Mouse (Mus musculus): ENCODE measurements around the gene Hmx3. TPM values are rescaled to one million over a fixed set of nuclear protein-coding genes. Genes with fewer than 3 reads are reported as not detected.

Gene Hmx3
- polyA plus RNA-seq, 1 experiment from 2014 or later, result 0.60 TPM

DNA sequence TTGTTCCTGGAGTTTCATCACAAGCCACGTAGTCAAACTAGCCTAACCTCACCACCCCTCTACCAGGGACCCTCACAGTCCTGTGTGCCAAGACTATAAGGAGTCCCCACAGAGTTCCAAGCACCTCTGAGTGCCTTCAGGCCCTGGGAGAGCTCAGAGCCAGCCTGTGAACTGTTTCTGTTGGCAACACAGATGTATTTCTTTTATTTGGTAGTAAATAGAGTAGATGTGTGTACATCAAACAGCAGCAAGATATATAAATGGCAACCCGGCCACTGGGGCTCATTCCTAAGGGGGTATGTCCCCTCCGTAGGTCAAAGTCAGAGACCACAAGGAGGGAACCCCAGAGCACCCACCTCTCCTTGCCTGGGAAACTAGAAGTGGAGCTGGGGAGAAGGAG, 5.8 kb downstream of the Hmx3 start, which contains the start of gene Hmx2:
Hmx2 (plus strand) TSS at position 301 of the 400 bp plus-strand sequence.
- 4% methylated on average over 3 of the region's 3 CpGs for WGBS
- Histone ChIP-seq H3K9ac (no peak within 1 kb of the TSS), H3K27ac (replicated peaks) (no peak within 1 kb of the TSS), H3K9me3 (no peaks in the 10 kb centered on the region), H3K36me3 (no peaks in the 10 kb centered on the region), H3K27me3 (peaks cover 91% of the 10 kb centered on the region), H3K4me3 (no peak within 1 kb of the TSS), H3K4me2 (no peak within 1 kb of the TSS), H3K4me1 (replicated peaks) (peaks cover 10% of the 10 kb centered on the region)
- no peak for ATAC-seq (ENCODE audit: low FRiP score, low read depth)

DNA sequence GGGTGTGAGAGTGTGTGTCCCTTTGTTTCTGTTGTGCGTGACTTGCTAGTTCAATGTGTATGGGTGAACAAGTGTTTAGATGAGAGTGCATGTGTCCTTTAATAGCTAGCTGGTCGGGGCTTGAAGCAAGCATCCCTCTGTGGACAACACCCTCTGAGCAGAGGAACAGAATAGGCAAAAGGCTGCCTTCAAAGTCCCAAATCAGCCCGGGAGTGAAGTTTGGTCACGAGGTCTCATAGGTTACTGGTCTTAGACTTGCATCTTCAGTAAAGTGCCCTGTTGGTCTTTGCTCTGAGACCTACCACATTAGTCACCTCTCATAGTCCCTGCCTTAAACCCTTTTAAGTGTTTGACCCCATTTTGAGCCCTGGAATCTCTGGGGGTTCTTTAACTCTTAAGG, 8.8 kb downstream of the Hmx3 start:
- peaks cover 88% of the 10 kb centered on the region for H3K27me3 ChIP-seq
- no peak for ATAC-seq (ENCODE audit: low FRiP score, low read depth)
- H3K9me3 ChIP-seq, result no peaks in the 10 kb centered on the region
- no peak overlapping the region for H3K9ac ChIP-seq
- WGBS, result 2% methylated on average over 4 of the region's 4 CpGs
- peaks cover 17% of the 10 kb centered on the region for H3K4me1 ChIP-seq (replicated peaks)
- H3K4me3 ChIP-seq, result no peak overlapping the region
- no peaks in the 10 kb centered on the region for H3K36me3 ChIP-seq
- H3K27ac ChIP-seq (replicated peaks), result no peak overlapping the region
- no peak overlapping the region for H3K4me2 ChIP-seq

DNA sequence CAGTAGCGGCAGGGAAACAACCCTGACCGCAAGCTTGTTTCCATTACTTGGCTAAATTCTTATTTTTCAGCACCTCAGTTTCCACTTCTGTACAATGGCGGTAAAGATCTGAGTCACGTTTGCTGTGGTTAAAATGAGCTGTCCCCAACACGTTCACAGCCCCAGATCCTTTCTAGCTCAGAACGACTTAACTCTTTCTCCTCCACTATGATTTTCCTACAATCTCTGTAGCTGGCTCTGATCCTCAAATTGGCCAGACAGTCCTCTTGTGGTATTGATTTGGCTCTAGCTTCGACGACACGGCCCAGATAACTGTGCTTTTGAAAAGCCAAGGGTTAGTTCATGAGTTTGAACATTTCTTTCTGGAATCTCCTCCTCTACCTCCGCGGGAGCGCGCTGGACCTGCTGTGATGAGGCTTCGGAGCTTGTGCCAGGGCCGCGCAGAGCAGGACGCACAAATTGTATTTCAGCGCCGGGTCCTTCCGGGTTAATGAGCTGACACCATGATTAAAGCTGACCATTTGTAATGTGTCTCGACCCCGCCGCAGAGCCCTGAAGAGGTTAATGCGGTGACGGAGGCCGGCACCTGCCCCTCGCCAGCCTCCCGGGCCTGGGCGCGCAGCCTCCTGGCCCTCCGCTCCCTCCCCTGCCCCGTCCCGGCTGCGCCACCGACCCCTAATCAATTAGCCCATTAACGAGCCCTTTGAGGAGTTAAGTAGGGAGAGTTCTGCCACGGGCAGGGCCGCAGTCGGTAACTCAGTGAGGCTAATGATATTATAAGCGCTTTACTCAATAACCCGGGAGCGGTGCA, 9.5 kb downstream of the Hmx3 start:
- WGBS, result under 1% methylated on average over 42 of the region's 42 CpGs
- Histone ChIP-seq H3K4me2 (peak overlapping the region; percentile 22; the same call in 1 of the 2 replicates), H3K27me3 (peaks cover 86% of the 10 kb centered on the region), H3K4me1 (replicated peaks) (peaks cover 17% of the 10 kb centered on the region), H3K36me3 (no peaks in the 10 kb centered on the region), H3K27ac (replicated peaks) (no peak overlapping the region), H3K4me3 (no peak overlapping the region), H3K9ac (no peak overlapping the region), H3K9me3 (no peaks in the 10 kb centered on the region)
- ATAC-seq (ENCODE audit: low FRiP score, low read depth), result no peak

DNA sequence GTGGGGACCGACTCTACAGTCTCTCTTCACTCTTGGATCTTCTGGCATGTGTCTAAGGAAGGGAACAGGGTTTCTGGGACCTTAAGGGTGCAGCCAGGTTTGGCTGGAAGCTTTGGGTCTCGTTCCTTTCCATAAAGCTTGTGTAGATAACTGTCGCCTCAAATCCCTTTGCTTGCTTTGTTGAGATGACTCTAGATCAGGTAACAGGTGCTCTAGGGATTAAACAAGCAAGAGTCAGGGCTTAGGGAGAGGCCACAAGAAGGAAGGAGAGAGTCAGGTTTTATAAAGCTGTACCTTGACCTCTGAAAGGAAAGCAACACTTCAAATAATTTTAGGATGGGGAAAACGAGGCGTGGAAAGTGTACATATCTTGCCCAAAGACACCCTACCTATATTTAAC, 10.1 kb downstream of the Hmx3 start:
- peaks cover 86% of the 10 kb centered on the region for H3K27me3 ChIP-seq

DNA sequence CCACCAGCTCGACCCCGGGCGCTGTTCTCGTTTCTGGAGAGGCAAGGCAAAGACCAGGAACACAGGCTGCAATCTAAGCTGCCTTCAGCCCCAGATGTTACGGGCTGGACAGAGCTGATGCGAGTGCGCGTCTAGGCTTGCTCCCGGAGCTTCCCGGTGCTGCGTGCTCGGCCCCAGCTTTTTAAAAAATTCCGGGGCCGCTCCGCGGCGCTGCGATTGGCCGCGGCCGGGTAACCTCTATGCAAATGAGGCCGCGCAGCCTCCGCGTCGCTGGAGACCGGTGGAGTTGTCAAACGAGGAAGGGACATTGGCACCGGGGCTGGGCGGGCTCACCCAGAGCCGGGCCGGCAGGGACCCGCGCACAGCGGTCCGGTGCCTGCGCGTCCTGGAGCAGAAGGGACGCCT, 11.1 kb downstream of the Hmx3 start:
- Histone ChIP-seq H3K27me3 (peaks cover 85% of the 10 kb centered on the region), H3K4me3 (peak overlapping the region; percentile 17), H3K27ac (replicated peaks) (no peak overlapping the region), H3K4me2 (peak overlapping the region; percentile 44), H3K4me1 (replicated peaks) (peaks cover 17% of the 10 kb centered on the region), H3K36me3 (no peaks in the 10 kb centered on the region), H3K9ac (no peak overlapping the region), H3K9me3 (no peaks in the 10 kb centered on the region)
- peak; percentile 59; the same call in 1 of the 2 replicates for ATAC-seq (ENCODE audit: low FRiP score, low read depth)
- under 1% methylated on average over 39 of the region's 39 CpGs for WGBS

More for the DNA sequence above, 10.1 kb downstream of the Hmx3 start:
- no peak for ATAC-seq (ENCODE audit: low FRiP score, low read depth)
- Histone ChIP-seq H3K9ac (no peak overlapping the region), H3K4me3 (no peak overlapping the region), H3K9me3 (no peaks in the 10 kb centered on the region), H3K4me1 (replicated peaks) (peaks cover 17% of the 10 kb centered on the region), H3K4me2 (no peak overlapping the region), H3K27ac (replicated peaks) (no peak overlapping the region), H3K36me3 (no peaks in the 10 kb centered on the region)
- WGBS, result 2% methylated on average over 5 of the region's 5 CpGs

DNA sequence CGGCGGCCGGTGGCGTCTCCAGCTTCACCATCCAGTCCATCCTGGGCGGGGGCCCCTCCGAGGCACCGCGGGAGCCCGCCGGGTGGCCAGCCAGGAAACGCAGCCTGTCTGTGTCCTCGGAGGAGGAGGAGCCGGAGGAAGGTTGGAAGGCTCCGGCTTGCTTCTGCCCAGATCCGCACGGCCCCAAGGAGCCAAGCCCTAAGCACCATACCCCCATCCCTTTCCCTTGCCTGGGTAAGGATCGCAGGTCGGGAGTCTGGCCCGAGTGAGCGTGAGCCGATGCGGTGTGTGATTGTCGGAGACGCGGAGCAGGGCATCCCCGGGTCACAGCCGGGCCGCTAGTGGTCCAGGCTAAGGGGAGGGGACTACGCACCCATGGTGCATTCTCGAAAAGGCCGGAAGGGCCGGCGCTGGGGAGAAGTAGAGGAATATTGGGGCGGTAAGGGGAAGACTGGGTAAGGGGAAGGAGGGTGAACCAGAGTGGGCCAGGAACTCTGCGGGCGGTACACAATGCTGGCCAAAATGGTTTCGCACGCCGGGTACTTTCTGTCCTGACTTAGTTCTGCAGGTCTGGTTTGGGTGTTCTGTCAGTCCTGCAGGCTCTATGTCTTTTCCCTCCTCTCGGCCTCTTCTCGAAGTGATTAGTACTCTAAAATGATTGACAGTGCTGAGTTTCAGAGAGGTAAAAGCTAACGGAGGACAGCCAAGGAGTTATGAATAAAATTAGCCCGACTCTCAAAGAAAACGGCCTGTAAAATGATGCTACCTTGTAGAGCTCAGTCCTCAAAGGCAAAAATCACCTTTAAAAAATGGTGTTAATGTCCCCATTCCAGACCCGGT, 11.9 kb downstream of the Hmx3 start:
- under 1% methylated on average over 45 of the region's 45 CpGs for WGBS
- H3K27me3 ChIP-seq, result peaks cover 85% of the 10 kb centered on the region
- peak overlapping the region; percentile 44 for H3K4me2 ChIP-seq
- peak; percentile 12; the same call in 1 of the 2 replicates for ATAC-seq (ENCODE audit: low FRiP score, low read depth)
- H3K9ac ChIP-seq, result no peak overlapping the region
- H3K27ac ChIP-seq (replicated peaks), result no peak overlapping the region
- H3K4me1 ChIP-seq (replicated peaks), result peaks cover 17% of the 10 kb centered on the region
- no peaks in the 10 kb centered on the region for H3K9me3 ChIP-seq
- H3K36me3 ChIP-seq, result no peaks in the 10 kb centered on the region
- peak overlapping the region; percentile 17 for H3K4me3 ChIP-seq

DNA sequence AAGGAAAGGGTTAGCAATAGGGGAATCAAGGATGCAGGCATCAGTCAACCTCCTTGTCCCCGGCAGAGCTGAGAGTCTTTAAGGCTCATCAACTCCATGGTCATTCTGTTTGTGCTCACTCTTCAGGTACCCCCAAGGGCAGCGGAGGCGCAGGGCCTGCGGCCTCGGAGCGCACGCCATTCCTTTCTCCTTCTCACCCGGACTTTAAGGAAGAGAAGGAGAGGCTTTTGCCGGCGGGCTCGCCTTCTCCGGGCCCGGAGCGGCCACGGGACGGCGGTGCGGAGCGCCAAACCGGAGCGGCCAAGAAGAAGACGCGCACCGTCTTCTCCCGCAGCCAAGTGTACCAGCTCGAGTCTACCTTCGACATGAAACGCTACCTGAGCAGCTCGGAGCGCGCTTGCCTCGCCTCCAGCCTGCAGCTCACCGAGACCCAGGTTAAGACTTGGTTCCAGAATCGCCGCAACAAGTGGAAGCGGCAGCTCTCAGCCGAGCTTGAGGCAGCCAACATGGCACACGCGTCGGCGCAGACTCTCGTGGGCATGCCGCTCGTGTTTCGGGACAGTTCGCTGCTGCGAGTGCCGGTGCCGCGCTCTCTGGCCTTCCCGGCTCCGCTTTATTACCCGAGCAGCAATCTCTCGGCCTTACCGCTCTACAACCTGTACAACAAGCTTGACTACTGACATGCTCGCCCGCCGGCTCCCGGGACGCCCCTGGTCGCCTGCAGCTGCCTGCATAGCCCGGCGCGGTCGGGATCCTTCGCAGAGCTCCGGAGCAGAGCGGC, 12.8 kb downstream of the Hmx3 start:
- WGBS, result under 1% methylated on average over 67 of the region's 68 CpGs
- Histone ChIP-seq H3K9ac (no peak overlapping the region), H3K9me3 (no peaks in the 10 kb centered on the region), H3K36me3 (no peaks in the 10 kb centered on the region), H3K4me3 (peak overlapping the region; percentile 17), H3K4me1 (replicated peaks) (peaks cover 17% of the 10 kb centered on the region), H3K4me2 (peak overlapping the region; percentile 20), H3K27ac (replicated peaks) (no peak overlapping the region), H3K27me3 (peaks cover 76% of the 10 kb centered on the region)
- ATAC-seq (ENCODE audit: low FRiP score, low read depth), result no peak

DNA sequence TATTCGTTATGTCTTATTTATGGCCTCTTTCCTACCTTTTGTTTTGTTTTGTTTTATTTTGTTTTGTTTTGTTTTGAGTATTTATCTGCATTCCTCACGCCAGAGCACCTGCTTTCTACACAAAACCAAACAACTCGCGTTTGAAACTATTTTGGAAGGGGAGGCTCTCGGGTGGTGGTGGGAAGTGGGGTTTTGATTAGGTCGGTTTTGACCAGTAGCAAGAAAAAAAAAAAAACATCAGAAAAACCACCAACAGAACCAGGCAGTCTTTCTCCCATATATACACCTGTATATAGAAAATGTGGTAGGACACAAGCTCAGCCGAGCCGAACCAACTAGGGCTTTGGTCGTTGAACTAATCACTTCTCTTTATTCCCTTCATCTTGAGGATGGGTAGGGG, 13.4 kb downstream of the Hmx3 start:
- no peaks in the 10 kb centered on the region for H3K9me3 ChIP-seq
- H3K27ac ChIP-seq (replicated peaks), result no peak overlapping the region
- H3K9ac ChIP-seq, result no peak overlapping the region
- WGBS, result 2% methylated on average over 9 of the region's 9 CpGs
- H3K27me3 ChIP-seq, result peaks cover 70% of the 10 kb centered on the region
- no peaks in the 10 kb centered on the region for H3K36me3 ChIP-seq
- ATAC-seq (ENCODE audit: low FRiP score, low read depth), result no peak
- no peak overlapping the region; the same call in 1 of the 2 replicates for H3K4me2 ChIP-seq
- H3K4me3 ChIP-seq, result no peak overlapping the region
- peaks cover 22% of the 10 kb centered on the region for H3K4me1 ChIP-seq (replicated peaks)

DNA sequence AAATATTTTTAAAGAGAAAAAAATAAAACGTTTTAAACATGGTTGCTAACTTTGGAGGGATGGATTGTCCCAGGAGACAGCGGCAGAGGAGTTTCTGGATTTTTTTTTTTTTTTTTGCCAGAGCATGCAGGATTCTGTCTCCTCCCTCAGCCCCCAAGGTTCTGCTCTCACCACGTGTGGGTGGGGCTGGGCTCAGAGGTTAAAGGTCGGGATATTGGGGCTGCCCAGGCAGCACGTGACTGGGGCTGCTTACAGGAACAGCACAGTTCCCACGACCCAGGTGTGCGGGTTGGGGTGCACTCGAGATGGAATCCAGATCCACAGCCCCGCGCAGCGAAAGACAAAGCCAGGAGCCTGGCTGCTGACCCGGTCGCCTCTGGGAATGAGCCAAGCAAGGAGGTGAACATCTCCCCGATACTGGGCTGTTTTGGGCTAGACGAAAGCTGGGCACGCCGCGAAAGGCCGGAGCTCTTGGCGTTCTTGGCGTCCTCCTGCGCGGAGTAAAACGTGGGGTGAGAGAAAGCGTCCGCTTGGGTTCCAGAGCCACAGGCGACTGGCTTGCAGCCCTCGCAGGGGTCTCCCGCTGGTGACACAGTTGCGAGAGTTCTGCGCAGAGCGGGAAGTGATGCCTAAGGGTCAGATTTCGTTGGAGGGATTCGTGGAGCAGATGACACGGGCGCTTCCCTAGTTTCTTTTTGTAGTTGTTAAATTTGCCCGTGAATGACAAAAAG, 14.0 kb downstream of the Hmx3 start:
- Histone ChIP-seq H3K27ac (replicated peaks) (no peak overlapping the region), H3K4me3 (peak overlapping the region; percentile 7; the same call in 1 of the 2 replicates), H3K27me3 (peaks cover 64% of the 10 kb centered on the region), H3K9me3 (no peaks in the 10 kb centered on the region), H3K4me1 (replicated peaks) (peaks cover 26% of the 10 kb centered on the region), H3K9ac (no peak overlapping the region), H3K36me3 (no peaks in the 10 kb centered on the region), H3K4me2 (0 out of 2 replicates have a peak overlapping the region, but pooled peaks have one; percentile 1)
- no peak for ATAC-seq (ENCODE audit: low FRiP score, low read depth)
- under 1% methylated on average over 37 of the region's 37 CpGs for WGBS

DNA sequence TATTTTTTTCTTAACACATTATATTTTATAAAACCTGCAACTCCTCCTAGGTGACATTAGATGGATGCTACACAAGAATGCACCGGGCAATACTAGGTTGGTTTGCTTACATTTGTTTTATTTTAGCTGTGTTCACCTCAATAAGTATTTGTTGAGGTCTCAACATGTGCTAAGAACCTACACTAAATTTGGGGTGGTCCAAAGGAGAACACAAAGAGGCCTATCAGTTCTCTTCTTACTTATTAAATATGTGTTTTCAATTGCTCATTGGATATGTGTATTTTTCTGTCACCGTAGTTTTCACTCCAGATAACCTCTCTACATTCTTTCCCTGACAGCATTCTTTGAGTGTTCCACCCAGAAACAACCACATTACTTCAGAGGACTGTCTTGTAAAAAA, 15.1 kb downstream of the Hmx3 start:
- Histone ChIP-seq H3K9ac (no peak overlapping the region), H3K36me3 (peaks cover under 1% of the 10 kb centered on the region; the same call in 1 of the 2 replicates), H3K4me2 (no peak overlapping the region), H3K4me1 (replicated peaks) (peaks cover 31% of the 10 kb centered on the region), H3K9me3 (no peaks in the 10 kb centered on the region), H3K27ac (replicated peaks) (no peak overlapping the region), H3K27me3 (peaks cover 54% of the 10 kb centered on the region), H3K4me3 (no peak overlapping the region)
- no peak for ATAC-seq (ENCODE audit: low FRiP score, low read depth)
- WGBS, result 37% methylated on average over 2 of the region's 2 CpGs

Data from hindbrain, embryonic 15.5 days (tissue).